Mouse (Mus musculus): ENCODE results near the gene Gm45062. TPM values are rescaled to one million over a fixed set of nuclear protein-coding genes. Genes with fewer than 3 reads are reported as not detected.

Gm45062 gene
- polyA plus RNA-seq, 1 experiment from 2014 or later = 1.4 TPM

DNA sequence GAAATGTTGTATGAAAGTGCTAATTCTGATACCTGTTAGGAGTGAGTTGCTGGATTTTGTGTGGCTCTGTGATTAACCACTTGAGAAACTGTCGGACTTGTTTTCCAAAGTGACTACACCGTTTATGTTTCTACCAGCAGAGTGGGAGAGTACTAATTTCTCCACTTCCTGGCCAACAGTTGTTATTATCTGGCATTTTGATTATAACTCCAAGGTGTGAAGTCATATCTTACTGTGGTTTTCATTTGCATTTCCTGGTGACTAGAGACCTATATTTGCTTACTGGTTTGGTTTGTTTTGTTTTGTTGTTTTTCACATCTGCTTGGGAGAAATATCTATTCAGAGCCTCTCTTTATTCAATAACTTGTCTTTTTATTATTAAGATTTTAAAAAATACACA, 149.1 kb downstream of the Gm45062 start:
- H3K36me3 ChIP-seq = no peaks in the 10 kb centered on the region
- no peak for ATAC-seq
- H3K4me3 ChIP-seq = no peak overlapping the region
- H3K4me1 ChIP-seq = no peaks in the 10 kb centered on the region
- no peaks in the 10 kb centered on the region for H3K27me3 ChIP-seq (replicated peaks)
- no peak overlapping the region for H3K4me2 ChIP-seq
- 73% methylated on average over 2 of the region's 2 CpGs for WGBS (ENCODE audit: insufficient replicate concordance)
- no peaks in the 10 kb centered on the region for H3K9me3 ChIP-seq (replicated peaks)
- no peak overlapping the region for H3K27ac ChIP-seq
- no peak overlapping the region for H3K9ac ChIP-seq

DNA sequence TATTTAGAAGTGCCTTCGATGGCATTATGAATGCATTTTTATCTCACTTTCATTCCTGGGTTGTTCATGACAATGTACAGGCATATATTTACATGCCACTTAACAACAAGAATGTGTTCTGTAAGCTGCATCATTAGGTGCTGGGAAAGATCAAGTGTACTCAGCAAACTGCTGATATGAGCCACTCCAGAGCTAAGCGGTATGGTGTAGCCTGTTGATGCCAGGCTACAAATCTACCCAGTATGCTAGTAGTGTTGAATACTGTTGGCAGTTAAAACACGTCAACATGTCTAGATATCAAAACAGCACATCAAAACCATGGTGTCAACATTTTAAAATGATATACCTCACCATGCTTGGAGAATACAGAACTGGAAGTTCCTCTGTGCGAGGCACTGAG, 150.6 kb downstream of the Gm45062 start:
- no peak for ATAC-seq
- no peak overlapping the region for H3K4me3 ChIP-seq
- H3K27me3 ChIP-seq (replicated peaks) = no peaks in the 10 kb centered on the region
- H3K4me1 ChIP-seq = no peaks in the 10 kb centered on the region
- WGBS (ENCODE audit: insufficient replicate concordance) = 79% methylated on average over 4 of the region's 4 CpGs
- no peaks in the 10 kb centered on the region for H3K36me3 ChIP-seq
- no peak overlapping the region for H3K4me2 ChIP-seq
- H3K9ac ChIP-seq = no peak overlapping the region
- no peak overlapping the region for H3K27ac ChIP-seq
- H3K9me3 ChIP-seq (replicated peaks) = no peaks in the 10 kb centered on the region

DNA sequence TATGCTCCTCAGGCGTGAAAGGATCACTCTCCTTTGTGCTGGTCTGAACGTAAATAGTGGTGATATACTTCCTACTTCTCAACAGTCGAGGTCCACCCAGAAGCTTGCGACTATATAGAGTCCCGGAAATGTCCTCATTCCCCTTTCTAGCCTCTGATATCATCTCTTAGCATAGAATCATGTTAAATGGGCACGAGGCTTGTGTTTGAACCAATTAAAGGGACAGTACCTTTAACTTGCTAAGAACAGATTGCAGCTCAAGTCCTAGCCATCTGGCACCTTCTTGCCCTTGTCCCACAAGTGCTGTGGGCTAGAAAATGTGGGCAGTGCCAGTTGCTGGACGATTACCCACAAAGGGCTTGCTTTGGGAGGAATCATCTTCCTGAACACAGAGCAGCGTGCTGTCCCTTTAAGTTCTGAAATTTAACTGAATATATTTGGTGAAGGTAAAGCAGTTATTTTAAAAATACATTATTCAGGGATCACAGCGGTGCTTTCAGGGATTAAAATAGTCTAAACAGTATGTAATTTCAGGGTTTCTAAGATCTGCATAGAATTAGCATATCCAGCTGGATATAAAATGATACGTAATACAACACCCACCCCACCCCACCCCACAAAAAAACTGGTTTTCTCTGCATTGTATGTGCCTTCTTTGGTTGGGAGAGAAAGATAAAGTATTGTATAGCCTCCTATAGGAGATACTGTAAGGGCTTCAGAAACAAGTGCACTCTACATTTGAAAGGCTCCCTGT, 153.8 kb downstream of the Gm45062 start:
- Histone ChIP-seq H3K4me2 (no peak overlapping the region), H3K9me3 (replicated peaks) (no peaks in the 10 kb centered on the region), H3K9ac (no peak overlapping the region), H3K27me3 (replicated peaks) (no peaks in the 10 kb centered on the region), H3K36me3 (no peaks in the 10 kb centered on the region), H3K4me3 (no peak overlapping the region), H3K27ac (no peak overlapping the region), H3K4me1 (no peaks in the 10 kb centered on the region)
- 67% methylated on average over 10 of the region's 10 CpGs for WGBS (ENCODE audit: insufficient replicate concordance)
- ATAC-seq = no peak

DNA sequence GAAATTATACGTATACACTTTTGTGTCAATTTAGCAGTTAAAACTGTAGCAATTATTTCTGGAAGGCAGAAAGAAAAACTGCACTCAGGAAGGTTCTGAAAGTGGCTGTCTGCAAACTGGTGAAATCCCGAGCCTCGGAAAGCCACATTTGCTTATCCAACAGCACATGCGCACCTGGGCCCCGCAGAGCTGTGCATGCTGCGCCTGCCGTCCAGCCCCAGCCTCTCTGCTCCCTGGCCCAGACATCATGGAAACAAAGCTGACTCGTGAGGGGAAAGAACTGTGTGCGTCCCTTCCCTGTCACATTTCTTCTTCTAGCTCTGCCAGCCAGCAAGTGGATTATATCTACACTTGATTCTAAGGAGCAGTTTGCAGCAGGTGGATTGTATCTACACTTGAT, 154.8 kb downstream of the Gm45062 start:
- Histone ChIP-seq H3K4me2 (no peak overlapping the region), H3K4me3 (no peak overlapping the region), H3K9me3 (replicated peaks) (no peaks in the 10 kb centered on the region), H3K27me3 (replicated peaks) (no peaks in the 10 kb centered on the region), H3K27ac (no peak overlapping the region), H3K9ac (no peak overlapping the region), H3K36me3 (no peaks in the 10 kb centered on the region), H3K4me1 (no peaks in the 10 kb centered on the region)
- 69% methylated on average over 9 of the region's 9 CpGs for WGBS (ENCODE audit: insufficient replicate concordance)
- ATAC-seq = no peak

DNA sequence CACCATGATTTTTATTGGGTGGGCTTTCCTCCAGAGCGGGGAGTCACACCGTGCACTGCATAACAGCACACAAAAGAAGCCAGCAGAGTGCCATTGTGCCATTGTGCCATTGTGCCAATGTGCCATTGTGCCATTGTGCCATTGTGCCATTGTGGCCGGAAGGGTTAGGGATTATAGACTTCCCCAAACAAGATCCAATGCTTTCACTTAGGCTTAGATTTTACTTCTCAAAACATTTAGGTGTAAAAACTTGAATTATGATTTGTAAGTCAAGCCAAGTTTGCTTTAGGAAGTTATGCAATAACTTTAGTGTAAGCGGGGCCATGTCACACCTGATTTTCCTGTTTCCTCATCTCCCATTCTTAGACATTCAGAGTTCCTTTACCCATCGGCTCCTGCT, 156.6 kb downstream of the Gm45062 start:
- Histone ChIP-seq H3K4me2 (no peak overlapping the region), H3K27me3 (replicated peaks) (no peaks in the 10 kb centered on the region), H3K4me1 (no peaks in the 10 kb centered on the region), H3K36me3 (no peaks in the 10 kb centered on the region), H3K27ac (no peak overlapping the region), H3K9ac (no peak overlapping the region), H3K9me3 (replicated peaks) (no peaks in the 10 kb centered on the region), H3K4me3 (no peak overlapping the region)
- WGBS (ENCODE audit: insufficient replicate concordance) = 85% methylated on average over 5 of the region's 5 CpGs
- no peak for ATAC-seq

DNA sequence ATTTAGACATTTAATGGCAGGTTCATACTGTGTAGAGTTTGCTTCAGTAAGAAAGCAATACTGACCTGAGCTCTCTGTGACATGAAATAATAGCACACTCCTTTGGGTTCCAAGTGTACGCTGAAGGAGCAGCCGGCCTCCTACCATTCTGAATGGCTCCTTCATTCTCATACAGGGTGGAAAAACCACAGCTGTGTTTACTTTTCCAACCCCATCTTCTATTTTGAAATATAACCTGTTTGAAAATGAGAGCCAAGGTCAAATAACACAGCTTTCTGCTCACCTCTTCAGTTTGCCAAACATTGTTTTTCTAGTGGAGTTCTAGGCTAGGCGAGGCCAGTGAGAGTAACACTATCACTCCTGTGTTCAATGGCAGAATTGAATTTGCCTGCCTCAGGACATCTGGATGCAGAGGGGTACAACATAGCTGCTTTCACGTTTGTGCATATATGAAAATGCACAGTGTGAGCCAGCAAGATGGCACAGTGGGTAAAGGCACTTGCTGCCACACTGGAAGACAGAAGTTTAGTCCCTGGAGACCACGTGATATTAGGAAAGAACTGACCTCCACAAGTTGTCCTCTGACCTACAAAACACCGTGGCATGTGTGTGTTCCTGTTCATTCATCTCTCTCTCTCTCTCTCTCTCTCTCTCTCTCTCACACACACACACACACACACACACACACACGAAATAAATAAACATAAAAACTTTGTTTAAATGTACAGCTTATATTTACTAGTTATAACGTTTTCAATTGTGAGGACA, 157.7 kb downstream of the Gm45062 start:
- ATAC-seq = no peak
- no peaks in the 10 kb centered on the region for H3K4me1 ChIP-seq
- no peak overlapping the region for H3K9ac ChIP-seq
- H3K27ac ChIP-seq = no peak overlapping the region
- H3K9me3 ChIP-seq (replicated peaks) = no peaks in the 10 kb centered on the region
- 70% methylated on average over 8 of the region's 8 CpGs for WGBS (ENCODE audit: insufficient replicate concordance)
- H3K4me3 ChIP-seq = no peak overlapping the region
- no peak overlapping the region for H3K4me2 ChIP-seq
- H3K27me3 ChIP-seq (replicated peaks) = no peaks in the 10 kb centered on the region
- H3K36me3 ChIP-seq = no peaks in the 10 kb centered on the region

DNA sequence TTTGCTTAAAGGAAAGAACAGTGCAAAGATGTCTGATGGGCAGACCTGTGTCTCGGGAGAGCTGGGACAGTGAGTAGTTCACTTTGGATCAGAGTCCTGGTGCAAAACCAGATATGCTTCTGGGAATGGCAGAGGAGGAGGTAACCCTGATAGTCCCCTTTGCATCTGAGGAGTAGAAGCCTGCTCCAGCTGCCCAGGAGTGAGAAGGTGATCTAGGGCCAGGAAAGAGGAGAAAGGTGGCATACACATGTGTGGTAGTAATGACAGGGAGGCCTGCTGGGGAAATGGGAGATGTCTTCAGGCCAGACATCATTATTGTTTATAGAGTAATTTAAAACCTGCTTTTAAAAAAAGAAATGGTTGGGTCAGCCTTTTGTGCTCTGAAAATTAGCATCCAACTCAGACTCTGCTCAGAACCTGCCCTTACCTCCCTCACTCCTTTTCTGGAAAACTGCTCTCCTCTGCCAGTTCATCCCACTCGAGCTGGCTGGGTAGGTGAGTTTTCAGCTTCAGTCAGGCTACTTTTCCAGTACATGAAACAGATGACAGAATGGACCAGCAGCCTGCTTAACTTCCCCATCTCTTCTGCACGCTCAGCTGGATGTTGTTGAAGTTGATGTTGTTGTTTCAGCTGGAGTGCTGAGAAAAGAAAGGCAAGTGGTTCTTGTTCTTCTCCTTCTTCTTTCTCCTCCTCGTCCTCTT, 160.4 kb downstream of the Gm45062 start:
- Histone ChIP-seq H3K36me3 (no peaks in the 10 kb centered on the region), H3K4me2 (no peak overlapping the region), H3K9me3 (replicated peaks) (no peaks in the 10 kb centered on the region), H3K27ac (no peak overlapping the region), H3K9ac (no peak overlapping the region), H3K4me1 (peaks cover 12% of the 10 kb centered on the region), H3K27me3 (replicated peaks) (no peaks in the 10 kb centered on the region), H3K4me3 (no peak overlapping the region)
- ATAC-seq = no peak
- 47% methylated on average over 4 of the region's 4 CpGs for WGBS (ENCODE audit: insufficient replicate concordance)

DNA sequence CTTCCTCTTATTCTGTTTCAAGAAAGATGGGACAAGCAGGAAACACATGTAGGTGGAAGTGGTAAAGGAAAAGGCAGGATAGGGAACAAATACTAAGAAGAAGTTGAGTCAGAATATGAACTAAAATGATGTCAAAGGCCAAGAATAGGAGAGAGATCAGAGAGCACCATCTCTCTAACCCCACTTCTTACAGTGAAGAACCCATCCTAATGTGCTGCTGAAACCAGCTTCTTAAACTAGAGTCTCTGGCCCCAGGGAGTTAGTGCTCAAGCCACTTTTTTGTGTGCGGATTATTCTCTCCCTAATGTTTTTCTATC, 160.9 kb downstream of the Gm45062 start:
- H3K4me1 ChIP-seq = peaks cover 12% of the 10 kb centered on the region
- WGBS (ENCODE audit: insufficient replicate concordance) = 81% methylated on average over 1 of the region's 1 CpGs
- no peak for ATAC-seq
- no peaks in the 10 kb centered on the region for H3K9me3 ChIP-seq (replicated peaks)
- H3K9ac ChIP-seq = no peak overlapping the region
- no peaks in the 10 kb centered on the region for H3K36me3 ChIP-seq
- no peaks in the 10 kb centered on the region for H3K27me3 ChIP-seq (replicated peaks)
- H3K4me3 ChIP-seq = no peak overlapping the region
- H3K4me2 ChIP-seq = no peak overlapping the region
- H3K27ac ChIP-seq = no peak overlapping the region

DNA sequence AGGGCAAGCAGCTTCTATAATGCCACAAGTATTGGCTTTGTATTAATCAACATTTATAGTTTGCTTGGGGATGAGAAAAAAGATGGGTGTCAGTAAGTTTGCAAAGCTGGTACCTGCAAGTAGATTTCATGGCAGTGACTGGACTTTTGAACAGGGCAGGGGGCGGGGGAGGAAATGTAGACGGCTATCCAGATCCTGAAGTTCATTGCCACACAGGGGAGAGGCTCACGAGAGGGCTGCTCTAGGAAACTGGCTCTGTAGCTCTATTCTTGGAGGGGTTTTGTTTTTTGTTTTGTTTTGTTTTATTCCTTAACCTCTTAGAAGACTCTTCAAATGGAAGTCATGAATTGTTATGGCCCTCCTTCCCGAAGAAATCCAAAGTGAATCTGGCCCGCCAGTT, 162.2 kb downstream of the Gm45062 start:
- no peaks in the 10 kb centered on the region for H3K36me3 ChIP-seq
- H3K4me2 ChIP-seq = no peak overlapping the region
- no peak overlapping the region for H3K4me3 ChIP-seq
- no peak overlapping the region for H3K27ac ChIP-seq
- peaks cover 12% of the 10 kb centered on the region for H3K4me1 ChIP-seq
- 70% methylated on average over 5 of the region's 5 CpGs for WGBS (ENCODE audit: insufficient replicate concordance)
- no peaks in the 10 kb centered on the region for H3K9me3 ChIP-seq (replicated peaks)
- no peak for ATAC-seq
- no peaks in the 10 kb centered on the region for H3K27me3 ChIP-seq (replicated peaks)
- H3K9ac ChIP-seq = no peak overlapping the region

DNA sequence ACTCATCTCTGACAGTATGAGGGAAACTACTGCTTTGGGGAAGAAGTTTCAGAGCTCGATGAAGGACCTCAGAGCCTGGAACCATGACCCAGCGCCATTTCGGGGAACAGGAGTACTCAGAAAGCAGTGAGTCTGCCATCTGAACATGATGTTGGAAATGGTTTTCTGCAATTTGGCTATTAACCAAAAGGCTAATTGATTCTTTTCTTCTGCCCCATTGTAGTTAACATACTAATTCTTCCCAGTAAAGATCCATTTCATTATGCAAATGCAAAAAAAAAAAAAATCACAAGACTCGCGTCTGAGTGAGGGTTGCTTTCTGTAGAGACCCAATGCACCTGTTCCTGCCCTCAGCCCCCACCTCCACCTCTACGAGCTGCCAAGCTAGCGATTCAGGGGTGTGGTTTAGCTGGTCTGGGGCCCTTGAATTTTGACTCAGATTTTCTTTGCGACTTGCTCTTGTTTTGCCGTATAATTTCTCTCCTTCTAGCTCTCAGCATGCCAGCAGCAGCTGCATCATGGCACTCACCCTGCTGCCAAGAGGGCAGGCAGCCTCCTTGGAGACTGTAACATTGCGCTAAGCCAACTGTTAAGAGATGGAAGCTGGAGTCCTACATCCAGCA, 162.8 kb downstream of the Gm45062 start:
- H3K9me3 ChIP-seq (replicated peaks) = no peaks in the 10 kb centered on the region

DNA sequence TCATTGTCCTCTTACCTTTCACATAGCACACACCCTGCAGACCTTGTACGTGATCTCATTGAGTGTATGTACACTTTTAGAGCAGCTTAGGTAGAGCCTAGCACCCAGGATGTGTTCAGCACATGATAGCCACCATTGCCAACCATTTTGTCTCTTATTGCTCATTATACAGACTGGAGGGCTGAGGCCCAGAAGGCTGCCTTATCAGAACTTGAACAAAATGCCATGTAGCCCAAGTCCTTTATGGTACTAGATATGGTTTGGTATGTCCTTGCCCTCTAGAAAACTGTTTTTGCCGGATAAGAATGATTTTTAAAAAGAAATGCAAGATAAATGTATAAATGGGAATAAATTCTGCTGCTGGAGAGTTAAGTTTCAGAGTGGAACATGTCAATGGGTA, 163.9 kb downstream of the Gm45062 start:
- H3K27ac ChIP-seq = no peak overlapping the region
- H3K4me2 ChIP-seq = no peak overlapping the region
- H3K9me3 ChIP-seq (replicated peaks) = no peaks in the 10 kb centered on the region
- H3K4me3 ChIP-seq = no peak overlapping the region
- 56% methylated on average over 2 of the region's 2 CpGs for WGBS (ENCODE audit: insufficient replicate concordance)
- no peaks in the 10 kb centered on the region for H3K27me3 ChIP-seq (replicated peaks)
- no peak overlapping the region for H3K9ac ChIP-seq
- ATAC-seq = peak; percentile 49; the same call in 1 of the 2 replicates
- H3K36me3 ChIP-seq = no peaks in the 10 kb centered on the region
- H3K4me1 ChIP-seq = peaks cover 12% of the 10 kb centered on the region

More for the DNA sequence above, 162.8 kb downstream of the Gm45062 start:
- Histone ChIP-seq H3K27ac (no peak overlapping the region), H3K4me2 (no peak overlapping the region), H3K4me3 (no peak overlapping the region), H3K36me3 (no peaks in the 10 kb centered on the region), H3K27me3 (replicated peaks) (no peaks in the 10 kb centered on the region), H3K4me1 (peaks cover 12% of the 10 kb centered on the region), H3K9ac (no peak overlapping the region)
- no peak for ATAC-seq
- WGBS (ENCODE audit: insufficient replicate concordance) = 76% methylated on average over 10 of the region's 10 CpGs

DNA sequence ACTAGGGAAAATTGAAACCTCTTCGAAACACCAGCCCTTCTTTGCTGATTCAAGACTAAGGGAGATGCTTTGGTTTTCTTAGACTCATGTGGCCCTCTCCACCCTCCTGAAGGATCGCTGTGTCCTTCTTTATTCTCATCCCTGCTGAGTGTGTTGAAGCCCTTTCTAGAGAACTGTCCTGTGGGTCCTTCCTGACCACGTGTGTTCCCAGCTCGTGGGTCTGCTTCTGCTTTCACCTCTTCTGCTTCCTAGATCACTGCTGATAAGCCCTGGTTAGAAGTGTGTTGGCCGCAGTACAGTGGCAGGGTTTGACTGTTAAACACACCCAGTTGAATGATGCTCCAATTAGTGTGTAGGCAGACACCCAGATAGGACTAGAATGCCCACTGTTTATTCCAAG, 168.4 kb downstream of the Gm45062 start:
- H3K36me3 ChIP-seq = no peaks in the 10 kb centered on the region
- H3K4me3 ChIP-seq = no peak overlapping the region
- WGBS (ENCODE audit: insufficient replicate concordance) = 51% methylated on average over 5 of the region's 5 CpGs
- no peak overlapping the region for H3K9ac ChIP-seq
- H3K4me1 ChIP-seq = peaks cover 10% of the 10 kb centered on the region
- no peak overlapping the region for H3K27ac ChIP-seq
- no peak for ATAC-seq
- no peaks in the 10 kb centered on the region for H3K9me3 ChIP-seq (replicated peaks)
- H3K4me2 ChIP-seq = no peak overlapping the region
- no peaks in the 10 kb centered on the region for H3K27me3 ChIP-seq (replicated peaks)

Data from liver, embryonic 12.5 days (tissue).